Mouse (Mus musculus): ENCODE data around the gene Nlrp6. TPM values are rescaled to one million over a fixed set of nuclear protein-coding genes. Genes with fewer than 3 reads are reported as not detected.
"Not testable (repeated sequence)": the region's sequence is repeated elsewhere in the genome, so short reads cannot be mapped to it uniquely, and the experiment has no call there.

The Nlrp6 gene
- polyA plus RNA-seq, 1 experiment from 2014 or later: 0.16 TPM

DNA sequence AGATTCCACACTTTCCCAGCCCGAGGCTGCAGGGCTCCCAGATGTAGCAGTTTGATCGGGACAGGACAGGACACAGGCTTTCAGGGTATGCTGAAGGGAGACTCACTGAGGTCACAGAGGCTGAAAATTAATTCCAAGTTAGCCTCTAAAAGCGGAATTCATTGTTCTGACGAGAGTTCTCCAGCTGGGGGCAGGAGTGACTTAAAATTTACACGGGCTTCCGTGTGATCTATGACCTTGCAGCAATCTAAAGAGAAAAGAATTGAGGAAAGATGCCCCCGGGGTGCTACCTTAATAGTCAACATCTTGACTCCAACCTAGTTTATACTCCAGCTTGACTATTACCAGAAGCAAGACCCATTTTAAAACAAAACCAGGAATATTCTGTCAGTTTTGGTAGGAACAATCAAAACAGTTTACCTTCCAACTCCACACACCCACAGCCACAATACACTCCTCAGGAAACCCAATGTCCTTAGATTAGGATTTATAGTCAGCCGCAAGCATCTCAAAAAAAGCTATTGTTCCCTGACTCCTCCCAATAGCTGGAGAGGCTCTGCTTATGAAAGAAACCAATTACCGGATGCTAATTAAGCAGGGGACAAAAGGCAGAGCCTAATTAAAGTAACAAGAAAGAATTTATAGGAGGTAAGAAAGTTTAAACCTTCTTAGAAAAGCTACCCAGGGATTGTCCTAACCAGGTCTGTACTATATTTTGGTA, 38.6 kb downstream of the Nlrp6 start:
- H3K9ac ChIP-seq (ENCODE audit: low read length): 0 out of 2 replicates have a peak overlapping the region, but pooled peaks have one; percentile 30
- peaks cover 10% of the 10 kb centered on the region for H3K4me1 ChIP-seq (replicated peaks; ENCODE audit: control insufficient read depth, insufficient read depth, low read length)
- no peaks in the 10 kb centered on the region for H3K9me3 ChIP-seq (ENCODE audit: control insufficient read depth, low read length)
- H3K27ac ChIP-seq (ENCODE audit: low read length): no peak overlapping the region
- no peaks in the 10 kb centered on the region for H3K36me3 ChIP-seq (ENCODE audit: control insufficient read depth, insufficient read depth, low read length)
- no peak overlapping the region for H3K4me2 ChIP-seq (ENCODE audit: low read depth, low read length)
- no peak for ATAC-seq (ENCODE audit: low read depth)
- no peak overlapping the region for H3K4me3 ChIP-seq (ENCODE audit: low read length)
- 17% methylated on average over 9 of the region's 9 CpGs for WGBS
- no peaks in the 10 kb centered on the region; the same call in 1 of the 2 replicates for H3K27me3 ChIP-seq (ENCODE audit: control insufficient read depth, insufficient read depth, low read depth, low read length)

DNA sequence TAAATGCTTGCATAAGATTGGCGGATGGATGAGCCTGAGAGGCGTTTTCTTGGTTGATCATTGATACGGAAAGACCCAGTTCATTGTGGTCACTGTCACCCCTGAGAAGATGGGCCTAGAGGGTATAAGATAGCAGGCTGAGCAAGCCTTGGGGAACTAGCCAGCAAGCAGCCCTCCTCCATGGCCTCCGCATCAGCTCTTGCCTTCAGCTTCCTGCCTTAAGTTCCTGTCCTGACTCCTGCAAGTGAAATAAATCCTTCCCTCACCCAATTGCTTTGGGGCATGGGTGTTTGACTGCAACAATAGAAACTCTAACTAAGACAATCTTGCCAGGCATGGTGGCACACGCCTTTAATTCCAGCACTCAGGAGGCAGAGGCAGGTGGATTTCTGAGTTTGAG, 39.3 kb downstream of the Nlrp6 start:
- no peak overlapping the region for H3K9ac ChIP-seq (ENCODE audit: low read length)
- no peak overlapping the region for H3K4me3 ChIP-seq (ENCODE audit: low read length)
- WGBS: 80% methylated on average over 5 of the region's 5 CpGs
- H3K27me3 ChIP-seq (ENCODE audit: control insufficient read depth, insufficient read depth, low read depth, low read length): no peaks in the 10 kb centered on the region; the same call in 1 of the 2 replicates
- no peaks in the 10 kb centered on the region for H3K9me3 ChIP-seq (ENCODE audit: control insufficient read depth, low read length)
- H3K36me3 ChIP-seq (ENCODE audit: control insufficient read depth, insufficient read depth, low read length): no peaks in the 10 kb centered on the region
- H3K27ac ChIP-seq (ENCODE audit: low read length): no peak overlapping the region
- no peak for ATAC-seq (ENCODE audit: low read depth)
- H3K4me2 ChIP-seq (ENCODE audit: low read depth, low read length): no peak overlapping the region
- peaks cover 8% of the 10 kb centered on the region for H3K4me1 ChIP-seq (replicated peaks; ENCODE audit: control insufficient read depth, insufficient read depth, low read length)

DNA sequence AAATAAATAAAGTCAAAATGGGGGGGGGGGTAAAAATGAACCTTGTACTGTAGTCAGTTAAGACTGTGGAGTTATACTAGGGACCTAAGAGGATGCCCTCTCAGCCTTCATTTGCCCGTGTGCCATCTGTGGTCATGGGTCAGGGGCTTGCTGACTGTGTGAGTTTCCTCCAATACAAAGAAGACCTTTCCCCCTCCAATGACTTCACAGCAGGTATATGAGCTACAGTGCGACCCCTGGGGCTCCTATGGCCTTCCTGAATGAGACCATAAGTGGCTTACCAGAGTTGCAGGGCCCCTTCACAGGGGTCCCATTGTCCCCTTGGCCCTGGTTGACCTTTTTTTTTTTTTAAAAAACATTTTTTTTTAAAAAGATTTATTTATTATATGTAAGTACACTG, 40.7 kb downstream of the Nlrp6 start:
- peaks cover 3% of the 10 kb centered on the region for H3K4me1 ChIP-seq (replicated peaks; ENCODE audit: control insufficient read depth, insufficient read depth, low read length)
- no peak overlapping the region for H3K4me3 ChIP-seq (ENCODE audit: low read length)
- H3K4me2 ChIP-seq (ENCODE audit: low read depth, low read length): no peak overlapping the region
- no peaks in the 10 kb centered on the region for H3K36me3 ChIP-seq (ENCODE audit: control insufficient read depth, insufficient read depth, low read length)
- ATAC-seq (ENCODE audit: low read depth): no peak
- no peak overlapping the region for H3K9ac ChIP-seq (ENCODE audit: low read length)
- no peak overlapping the region for H3K27ac ChIP-seq (ENCODE audit: low read length)
- no peaks in the 10 kb centered on the region; the same call in 1 of the 2 replicates for H3K27me3 ChIP-seq (ENCODE audit: control insufficient read depth, insufficient read depth, low read depth, low read length)
- H3K9me3 ChIP-seq (ENCODE audit: control insufficient read depth, low read length): no peaks in the 10 kb centered on the region
- 74% methylated on average over 2 of the region's 2 CpGs for WGBS

DNA sequence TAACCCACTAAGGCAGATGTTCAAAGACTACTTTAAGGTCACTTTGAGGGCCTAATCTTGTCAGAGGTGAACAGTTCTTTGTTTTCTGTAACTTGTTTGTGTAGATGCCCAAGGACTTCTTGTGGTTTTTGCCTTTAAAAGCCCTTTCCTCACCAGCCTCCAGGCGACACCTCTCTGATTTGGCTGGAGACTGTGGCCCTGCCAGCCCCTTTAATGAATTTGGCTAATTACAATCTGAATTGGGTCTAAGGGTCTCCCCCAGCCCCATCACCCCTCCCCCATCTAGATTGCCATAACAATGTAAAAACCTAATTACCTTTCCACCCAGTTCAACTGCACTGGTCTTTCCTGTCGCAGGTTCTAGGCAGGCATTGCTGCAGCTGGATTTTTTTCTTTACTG, 42.0 kb downstream of the Nlrp6 start:
- ATAC-seq (ENCODE audit: low read depth): no peak
- Histone ChIP-seq H3K9ac (ENCODE audit: low read length) (no peak overlapping the region), H3K9me3 (ENCODE audit: control insufficient read depth, low read length) (no peaks in the 10 kb centered on the region), H3K36me3 (ENCODE audit: control insufficient read depth, insufficient read depth, low read length) (no peaks in the 10 kb centered on the region), H3K27ac (ENCODE audit: low read length) (no peak overlapping the region), H3K27me3 (ENCODE audit: control insufficient read depth, insufficient read depth, low read depth, low read length) (no peaks in the 10 kb centered on the region; the same call in 1 of the 2 replicates), H3K4me1 (replicated peaks; ENCODE audit: control insufficient read depth, insufficient read depth, low read length) (no peaks in the 10 kb centered on the region), H3K4me2 (ENCODE audit: low read depth, low read length) (no peak overlapping the region), H3K4me3 (ENCODE audit: low read length) (no peak overlapping the region)
- 86% methylated on average over 2 of the region's 2 CpGs for WGBS

DNA sequence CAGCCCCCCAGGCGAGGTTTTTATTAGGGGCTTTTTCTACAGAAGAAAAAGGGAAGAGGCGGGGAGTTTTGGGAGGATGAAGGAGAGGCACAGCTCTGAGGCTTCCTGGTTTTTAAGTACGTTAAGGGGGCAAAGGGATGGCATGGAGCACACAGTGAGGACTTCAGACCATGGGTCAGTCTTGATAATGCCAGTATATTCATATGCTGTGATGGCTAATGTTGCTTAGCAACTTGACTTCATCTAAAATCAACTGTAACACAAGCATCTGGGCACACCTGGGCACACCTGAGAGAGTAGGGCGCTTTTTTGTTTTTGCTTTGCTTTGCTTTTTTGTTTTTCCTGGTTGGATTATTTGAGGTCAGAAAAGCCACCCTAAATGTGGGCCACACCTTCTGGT, 46.2 kb downstream of the Nlrp6 start, which contains the start of gene Ifitm1:
Gene Ifitm1, plus strand, starts transcription at position 301 of the 400 bp plus-strand sequence.
- Histone ChIP-seq H3K36me3 (ENCODE audit: control insufficient read depth, insufficient read depth, low read length) (no peaks in the 10 kb centered on the region), H3K27me3 (ENCODE audit: control insufficient read depth, insufficient read depth, low read depth, low read length) (no peaks in the 10 kb centered on the region), H3K27ac (ENCODE audit: low read length) (peak within 1 kb of the TSS; percentile 51; the same call in 1 of the 2 replicates), H3K4me2 (ENCODE audit: low read depth, low read length) (0 out of 2 replicates have a peak within 1 kb of the TSS, but pooled peaks have one; percentile 37), H3K4me1 (replicated peaks; ENCODE audit: control insufficient read depth, insufficient read depth, low read length) (peaks cover 13% of the 10 kb centered on the region), H3K9me3 (ENCODE audit: control insufficient read depth, low read length) (no peaks in the 10 kb centered on the region), H3K4me3 (ENCODE audit: low read length) (no peak within 1 kb of the TSS; the same call in 1 of the 2 replicates), H3K9ac (ENCODE audit: low read length) (peak within 1 kb of the TSS; percentile 33; the same call in 1 of the 2 replicates)
- ATAC-seq (ENCODE audit: low read depth): no peak
- 85% methylated on average over 4 of the region's 4 CpGs for WGBS

DNA sequence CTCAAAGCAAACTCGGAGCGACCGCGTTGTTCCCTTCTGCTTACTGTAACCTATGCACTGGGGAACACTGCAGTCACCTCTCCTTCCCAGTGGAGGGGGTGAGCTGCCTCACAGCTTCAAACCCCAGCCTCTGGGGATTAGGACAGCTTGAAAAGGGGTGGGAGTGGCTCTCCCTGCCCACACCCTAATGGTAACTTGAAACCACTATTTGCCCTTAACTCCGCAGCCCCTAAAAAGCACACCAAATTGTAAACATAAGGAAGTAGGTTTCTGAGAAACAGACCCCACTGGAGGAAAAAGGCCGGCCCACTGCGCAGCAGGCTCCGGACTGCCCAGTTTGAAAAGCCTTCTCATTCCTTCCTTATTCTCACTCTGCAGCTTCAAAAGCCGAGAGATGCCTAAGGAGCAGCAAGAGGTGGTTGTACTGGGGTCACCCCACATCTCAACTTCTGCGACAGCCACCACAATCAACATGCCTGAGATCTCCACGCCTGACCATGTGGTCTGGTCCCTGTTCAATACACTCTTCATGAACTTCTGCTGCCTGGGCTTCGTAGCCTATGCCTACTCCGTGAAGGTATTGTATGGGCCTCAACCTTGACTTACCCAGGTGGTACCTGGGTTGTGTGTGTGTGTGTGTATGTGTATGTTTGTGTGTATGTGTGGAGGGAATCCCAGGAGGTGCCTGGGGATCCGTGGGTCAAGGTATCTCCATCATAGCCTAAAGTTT, 47.3 kb downstream of the Nlrp6 start:
- Histone ChIP-seq H3K9ac (ENCODE audit: low read length) (peak overlapping the region; percentile 33; the same call in 1 of the 2 replicates), H3K36me3 (ENCODE audit: control insufficient read depth, insufficient read depth, low read length) (no peaks in the 10 kb centered on the region), H3K4me2 (ENCODE audit: low read depth, low read length) (peak overlapping the region; percentile 37), H3K27me3 (ENCODE audit: control insufficient read depth, insufficient read depth, low read depth, low read length) (no peaks in the 10 kb centered on the region), H3K4me3 (ENCODE audit: low read length) (peak overlapping the region; percentile 5; the same call in 1 of the 2 replicates), H3K27ac (ENCODE audit: low read length) (peak overlapping the region; percentile 51; the same call in 1 of the 2 replicates), H3K4me1 (replicated peaks; ENCODE audit: control insufficient read depth, insufficient read depth, low read length) (peaks cover 13% of the 10 kb centered on the region), H3K9me3 (ENCODE audit: control insufficient read depth, low read length) (no peaks in the 10 kb centered on the region)
- ATAC-seq (ENCODE audit: low read depth): peak; percentile 70
- WGBS: 11% methylated on average over 14 of the region's 14 CpGs

DNA sequence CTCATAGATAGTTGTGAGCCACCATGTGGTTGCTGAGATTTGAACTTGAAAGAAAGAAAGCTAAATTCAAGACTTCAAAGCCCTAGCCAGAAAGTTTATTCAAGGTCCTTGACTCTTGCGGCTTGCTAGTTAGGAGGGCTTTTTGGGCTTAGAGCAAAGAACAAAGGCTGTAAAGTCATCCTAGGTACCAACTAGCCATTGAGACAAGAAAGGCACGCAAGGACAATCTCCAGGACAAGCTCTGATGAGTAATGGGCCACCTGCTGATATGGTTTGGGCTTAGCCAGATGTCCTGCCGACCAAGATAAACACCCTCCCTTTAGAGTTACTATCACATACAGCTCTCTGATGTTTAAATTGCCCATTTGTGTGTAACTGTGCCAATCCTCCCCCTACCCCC, 48.0 kb downstream of the Nlrp6 start:
- not testable (repeated sequence) for H3K4me2 ChIP-seq (ENCODE audit: low read depth, low read length)
- peaks cover 13% of the 10 kb centered on the region for H3K4me1 ChIP-seq (replicated peaks; ENCODE audit: control insufficient read depth, insufficient read depth, low read length)

DNA sequence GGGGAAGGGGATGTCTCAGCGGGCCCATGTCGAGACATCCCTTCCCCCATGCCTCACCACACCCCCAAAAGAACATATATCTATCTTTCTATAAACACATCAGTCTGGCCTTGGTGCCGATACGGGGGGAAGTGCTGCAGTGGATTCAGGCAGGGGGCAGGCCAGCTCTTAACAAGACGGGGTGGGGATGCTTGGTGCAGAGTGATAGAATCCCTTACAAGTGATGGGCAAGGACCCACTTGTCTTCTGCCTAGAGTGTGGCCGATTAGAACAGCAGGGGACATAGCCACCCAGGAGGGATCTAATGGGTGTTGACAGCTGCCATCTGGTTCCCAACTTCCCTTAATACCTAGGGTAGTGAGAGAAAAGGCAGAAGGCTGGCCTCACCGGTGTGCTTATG, 50.2 kb downstream of the Nlrp6 start:
- H3K4me2 ChIP-seq (ENCODE audit: low read depth, low read length): no peak overlapping the region
- 36% methylated on average over 7 of the region's 7 CpGs for WGBS
- H3K27ac ChIP-seq (ENCODE audit: low read length): no peak overlapping the region; the same call in 1 of the 2 replicates
- H3K9me3 ChIP-seq (ENCODE audit: control insufficient read depth, low read length): no peaks in the 10 kb centered on the region
- H3K9ac ChIP-seq (ENCODE audit: low read length): no peak overlapping the region
- peaks cover 13% of the 10 kb centered on the region for H3K4me1 ChIP-seq (replicated peaks; ENCODE audit: control insufficient read depth, insufficient read depth, low read length)
- no peak overlapping the region for H3K4me3 ChIP-seq (ENCODE audit: low read length)
- no peaks in the 10 kb centered on the region for H3K36me3 ChIP-seq (ENCODE audit: control insufficient read depth, insufficient read depth, low read length)
- H3K27me3 ChIP-seq (ENCODE audit: control insufficient read depth, insufficient read depth, low read depth, low read length): no peaks in the 10 kb centered on the region
- ATAC-seq (ENCODE audit: low read depth): no peak

More for the DNA sequence above, 48.0 kb downstream of the Nlrp6 start:
- WGBS: 28% methylated on average over 3 of the region's 3 CpGs
- H3K36me3 ChIP-seq (ENCODE audit: control insufficient read depth, insufficient read depth, low read length); H3K27me3 ChIP-seq (ENCODE audit: control insufficient read depth, insufficient read depth, low read depth, low read length); H3K9ac ChIP-seq (ENCODE audit: low read length); H3K27ac ChIP-seq (ENCODE audit: low read length); ATAC-seq (ENCODE audit: low read depth); H3K9me3 ChIP-seq (ENCODE audit: control insufficient read depth, low read length); H3K4me3 ChIP-seq (ENCODE audit: low read length): not testable (repeated sequence)

Measured in lung, embryonic 16.5 days (tissue).